Mouse (Mus musculus) olfactory bulb, adult 2 months (tissue): ENCODE measurements around the gene Rnf220.

Experiments
- CTCF ChIP-seq: fragments of 200-500 bp; IDR thresholded peaks from 2 replicates; pipeline ENCODE4 v1.5.1; 2012; ENCODE audit warnings: low read depth, mild to moderate bottlenecking, low read length, moderate library complexity; ENCODE audit not compliant: insufficient read depth
- POLR2A ChIP-seq: fragments of 200-500 bp; IDR thresholded peaks from 2 replicates; pipeline ENCODE4 v1.6.1; 2012; ENCODE audit warnings: mild to moderate bottlenecking, low read depth, low read length, moderate library complexity; ENCODE audit not compliant: insufficient read depth

DNA sequence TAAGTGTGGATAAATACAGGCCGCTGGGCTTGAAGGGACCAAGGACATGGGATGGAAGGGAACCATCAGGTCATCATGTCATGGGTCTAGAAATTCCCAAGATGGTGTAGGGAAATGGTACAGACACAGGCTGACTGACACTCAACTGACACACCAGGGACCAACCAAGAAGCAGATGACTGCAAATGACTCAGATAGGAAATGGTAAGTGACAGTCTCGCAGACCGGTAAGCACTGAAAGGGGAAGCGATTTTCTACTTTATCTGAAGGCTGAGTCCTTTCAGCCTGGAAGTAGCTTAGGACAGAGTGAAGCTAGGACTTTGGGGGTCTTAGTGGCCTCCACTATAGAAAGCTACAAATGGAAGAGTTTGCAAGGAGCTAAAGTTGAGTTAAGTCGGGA, 155.6 kb downstream of the Rnf220 start:
- TF ChIP-seq POLR2A (no peak), CTCF (no peak)
